Mouse (Mus musculus) kidney, postnatal 0 days (tissue): ENCODE data around the gene Ddx47. TPM values are rescaled to one million over a fixed set of nuclear protein-coding genes. Genes with fewer than 3 reads are reported as not detected.
A peak's percentile ranks its signal among the peaks of the same experiment; 100 is the strongest.

Experiments
- ATAC-seq: fragments of 200-750 bp; cut with Nextera tagmentation; replicated peaks from 2 replicates; pipeline ENCODE4 v1.8.0; 2017; ENCODE audit warnings: low read depth, moderate number of reproducible peaks, moderate TSS enrichment, moderate library complexity; ENCODE audit not compliant: low FRiP score
- DNase-seq: peaks from one replicate; pipeline ENCODE4 v3.0.0-alpha.2; 2016; ENCODE audit warnings: low spot score
- H3K27ac ChIP-seq: fragments of 300-500 bp; sonication (generic); 2 replicates; pipeline ENCODE4 v1.5.1; 2014; ENCODE audit warnings: mild to moderate bottlenecking
- H3K27me3 ChIP-seq: fragments of 300-500 bp; sonication (generic); 2 replicates; pipeline ENCODE4 v1.6.1; 2014; ENCODE audit warnings: low read length, mixed read lengths; ENCODE audit not compliant: insufficient read depth
- H3K36me3 ChIP-seq: fragments of 300-500 bp; sonication (generic); 2 replicates; pipeline ENCODE4 v1.6.1; 2014; ENCODE audit warnings: low read length, mixed read lengths; ENCODE audit not compliant: insufficient read depth
- H3K4me1 ChIP-seq: fragments of 300-500 bp; sonication (generic); replicated peaks from 2 replicates; pipeline ENCODE4 v1.6.1; 2014; ENCODE audit warnings: antibody characterized with exemption, low read length, mixed read lengths; ENCODE audit not compliant: insufficient read depth
- H3K4me2 ChIP-seq: fragments of 300-500 bp; sonication (generic); 2 replicates; pipeline ENCODE4 v1.6.1; 2014; ENCODE audit warnings: mild to moderate bottlenecking, low read length, moderate library complexity, mixed read lengths
- H3K4me3 ChIP-seq: fragments of 300-500 bp; sonication (generic); replicated peaks from 2 replicates; pipeline ENCODE4 v1.5.1; 2014; ENCODE audit warnings: low read depth, low read length
- H3K9ac ChIP-seq: fragments of 300-500 bp; sonication (generic); 2 replicates; pipeline ENCODE4 v1.6.1; 2014; ENCODE audit warnings: low read depth, low read length
- H3K9me3 ChIP-seq: fragments of 300-500 bp; sonication (generic); replicated peaks from 2 replicates; pipeline ENCODE4 v1.6.1; 2016; ENCODE audit warnings: low read length, inconsistent platforms, mixed read lengths
- CTCF ChIP-seq: IDR thresholded peaks from 2 replicates; pipeline ENCODE4 v1.5.1; 2016; ENCODE audit warnings: antibody characterized with exemption, low read depth, mild to moderate bottlenecking, moderate library complexity
- WGBS: fragments of 180-500 bp; shearing (Covaris S2); extraction: QIAGEN DNeasy Blood & Tissue Kit; methylation state at CpG from one replicate; pipeline ENCODE4 v1.1.7; 2014; 5-methylcytosine and 5-hydroxymethylcytosine counted together
- polyA plus RNA-seq: library from polyadenylated mRNA; unstranded; fragments of >200 nt; fragmentation: Nextera tagmentation; extraction: Ambion mirVana; gene quantifications from 2 replicates; pipeline ENCODE4 v1.2.1, GENCODE M21; 2015

Gene Ddx47
- polyA plus RNA-seq, 1 experiment from 2014 or later: 85.9 TPM

DNA sequence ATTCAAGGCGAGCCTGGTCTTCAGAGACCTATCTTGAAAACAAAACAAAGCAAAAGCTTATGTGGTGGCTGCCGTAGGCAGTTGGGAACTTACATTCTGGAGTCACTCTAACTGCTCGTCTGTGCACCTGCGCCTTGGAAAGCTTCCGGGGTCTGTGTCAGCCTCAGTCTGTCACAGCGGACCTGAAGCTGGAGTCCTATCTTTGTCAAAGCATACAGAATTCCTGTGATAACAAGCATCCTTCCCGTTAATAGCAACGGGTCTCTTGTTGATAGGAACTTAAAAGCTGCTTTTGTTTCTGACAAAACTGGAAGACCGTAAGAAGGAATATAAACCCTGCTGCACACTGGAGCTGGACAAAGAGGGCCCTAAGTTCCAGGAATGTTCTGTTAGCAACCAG, 23.0 kb upstream of the Ddx47 start:
- WGBS: 79% methylated on average over 9 of the region's 9 CpGs
- DNase-seq (no peak), ATAC-seq (no peak)
- Histone ChIP-seq H3K4me3 (no peak overlapping the region), H3K36me3 (no peaks in the 10 kb centered on the region), H3K27me3 (no peaks in the 10 kb centered on the region), H3K9me3 (no peaks in the 10 kb centered on the region), H3K9ac (no peak overlapping the region), H3K4me1 (0 out of 2 replicates have a peak, but pooled peaks cover under 1% of the 10 kb centered on the region), H3K4me2 (no peak overlapping the region), H3K27ac (no peak overlapping the region)
- no peak for TF ChIP-seq CTCF

GRCm38 (mm10) chr6:134990674-134991073, 20.7 kb upstream of the Ddx47 start:
- TF ChIP-seq CTCF: no peak
- Histone ChIP-seq H3K4me1 (no peaks in the 10 kb centered on the region), H3K4me3 (no peak overlapping the region), H3K9me3 (no peaks in the 10 kb centered on the region), H3K27me3 (no peaks in the 10 kb centered on the region), H3K27ac (no peak overlapping the region), H3K9ac (no peak overlapping the region), H3K4me2 (no peak overlapping the region), H3K36me3 (no peaks in the 10 kb centered on the region)
- ATAC-seq (no peak), DNase-seq (no peak)
- WGBS: 88% methylated on average over 6 of the region's 6 CpGs

DNA sequence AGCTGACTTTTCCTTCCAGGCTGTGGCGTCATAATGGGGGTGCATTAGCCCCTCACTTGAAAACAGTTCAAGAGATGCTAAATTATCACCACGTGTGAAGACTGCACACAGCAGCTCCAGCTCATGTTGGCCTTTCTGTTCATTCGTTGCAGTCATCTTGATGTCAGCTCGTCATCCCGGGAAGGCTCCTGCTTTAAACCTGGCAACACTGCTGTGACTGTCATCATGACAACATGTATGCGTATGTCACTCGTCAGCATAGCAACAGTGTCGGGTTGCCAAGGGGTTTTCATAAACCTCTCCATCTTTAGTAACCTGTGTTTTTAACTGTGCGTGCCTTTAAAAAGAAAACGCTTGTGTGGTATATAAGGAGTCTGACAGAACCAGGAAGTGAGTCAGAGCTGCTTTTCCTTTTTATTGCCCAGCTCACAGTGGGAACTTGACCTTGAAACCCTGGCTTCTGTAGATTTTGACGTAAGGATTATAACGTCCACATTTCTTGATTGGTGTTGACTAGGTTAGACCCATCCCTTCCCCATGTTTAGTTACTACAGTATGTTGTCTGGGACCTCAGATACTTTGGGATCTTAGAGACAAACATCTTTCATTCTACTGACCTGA, 17.3 kb upstream of the Ddx47 start:
- ATAC-seq (no peak), DNase-seq (no peak)
- H3K4me3 ChIP-seq: no peak overlapping the region
- H3K36me3 ChIP-seq: no peaks in the 10 kb centered on the region
- no peak overlapping the region for H3K9ac ChIP-seq
- no peak for TF ChIP-seq CTCF
- H3K27me3 ChIP-seq: no peaks in the 10 kb centered on the region
- H3K9me3 ChIP-seq: no peaks in the 10 kb centered on the region
- no peaks in the 10 kb centered on the region for H3K4me1 ChIP-seq
- H3K4me2 ChIP-seq: no peak overlapping the region
- no peak overlapping the region for H3K27ac ChIP-seq
- 58% methylated on average over 12 of the region's 12 CpGs for WGBS

DNA sequence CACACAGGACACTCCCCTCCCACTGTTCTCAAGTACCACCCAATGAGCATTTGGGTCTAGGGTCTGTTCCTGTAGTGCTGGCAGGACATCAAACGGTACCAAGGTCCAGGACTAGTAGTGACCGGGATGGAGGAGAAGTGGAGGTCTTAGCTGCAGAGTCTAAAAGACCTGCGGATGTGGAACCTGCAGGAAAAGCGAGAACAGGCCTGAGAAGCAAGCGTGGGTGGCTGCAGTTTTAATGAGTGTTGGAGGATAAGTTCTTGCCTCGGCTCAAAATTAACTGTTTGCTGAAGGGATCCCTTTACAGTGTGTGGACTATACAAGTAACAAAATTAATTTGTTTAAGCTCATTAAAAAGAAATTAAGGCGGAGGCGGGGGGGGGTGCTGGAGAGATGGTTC, 16.4 kb upstream of the Ddx47 start:
- Histone ChIP-seq H3K4me1 (no peaks in the 10 kb centered on the region), H3K4me3 (no peak overlapping the region), H3K4me2 (no peak overlapping the region), H3K27ac (no peak overlapping the region), H3K36me3 (no peaks in the 10 kb centered on the region), H3K9ac (no peak overlapping the region), H3K27me3 (no peaks in the 10 kb centered on the region), H3K9me3 (no peaks in the 10 kb centered on the region)
- TF ChIP-seq CTCF: no peak
- no peak for ATAC-seq
- DNase-seq: no peak
- WGBS: 39% methylated on average over 8 of the region's 8 CpGs

DNA sequence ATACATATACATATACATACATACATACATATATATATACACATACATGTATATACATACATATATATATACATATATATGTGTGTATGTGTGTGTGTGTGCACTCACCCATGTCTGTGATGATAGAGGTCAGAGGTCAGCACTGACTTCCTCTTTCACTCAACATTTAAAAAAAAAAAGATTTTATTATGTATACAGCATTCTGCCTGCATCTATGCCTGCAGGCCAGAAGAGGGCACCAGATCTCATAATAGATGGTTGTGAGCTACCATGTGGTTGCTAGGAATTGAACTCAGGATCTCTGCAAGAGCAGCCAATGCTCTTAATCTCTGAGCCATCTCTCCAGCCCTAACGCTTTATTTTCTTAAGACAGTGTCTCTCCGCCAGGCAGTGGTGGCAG, 14.5 kb upstream of the Ddx47 start:
- no peaks in the 10 kb centered on the region for H3K27me3 ChIP-seq
- 92% methylated on average over 2 of the region's 2 CpGs for WGBS
- H3K4me3 ChIP-seq: no peak overlapping the region
- DNase-seq (no peak), ATAC-seq (no peak)
- no peaks in the 10 kb centered on the region for H3K4me1 ChIP-seq
- no peak overlapping the region for H3K4me2 ChIP-seq
- no peaks in the 10 kb centered on the region for H3K36me3 ChIP-seq
- H3K9me3 ChIP-seq: no peaks in the 10 kb centered on the region
- peak; percentile 42 for TF ChIP-seq CTCF
- H3K9ac ChIP-seq: no peak overlapping the region
- H3K27ac ChIP-seq: no peak overlapping the region

DNA sequence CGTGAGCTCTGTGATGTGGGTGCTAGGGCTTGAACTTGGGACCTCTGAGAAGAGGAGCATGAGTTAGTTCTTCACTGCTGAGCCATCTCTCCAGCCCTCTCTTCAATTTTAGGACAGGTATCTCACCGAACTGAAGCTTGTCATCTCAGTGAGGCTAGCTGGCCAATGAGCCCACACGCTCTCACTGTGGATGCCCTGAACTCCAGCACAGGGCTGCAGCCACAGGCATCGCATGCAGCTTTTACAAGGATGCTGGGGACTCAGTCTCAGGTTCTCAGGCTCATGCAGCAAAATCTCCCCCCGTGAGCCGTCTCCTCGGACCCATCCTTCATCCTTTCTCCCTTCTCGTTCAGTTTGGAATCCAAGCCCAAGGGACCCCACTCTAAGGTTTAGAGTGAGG, 13.3 kb upstream of the Ddx47 start:
- TF ChIP-seq CTCF: no peak
- no peaks in the 10 kb centered on the region for H3K9me3 ChIP-seq
- 74% methylated on average over 8 of the region's 8 CpGs for WGBS
- no peak for ATAC-seq
- no peak overlapping the region for H3K9ac ChIP-seq
- no peak overlapping the region for H3K27ac ChIP-seq
- no peak overlapping the region for H3K4me2 ChIP-seq
- no peaks in the 10 kb centered on the region for H3K4me1 ChIP-seq
- no peaks in the 10 kb centered on the region for H3K36me3 ChIP-seq
- H3K4me3 ChIP-seq: no peak overlapping the region
- DNase-seq: no peak
- H3K27me3 ChIP-seq: no peaks in the 10 kb centered on the region

DNA sequence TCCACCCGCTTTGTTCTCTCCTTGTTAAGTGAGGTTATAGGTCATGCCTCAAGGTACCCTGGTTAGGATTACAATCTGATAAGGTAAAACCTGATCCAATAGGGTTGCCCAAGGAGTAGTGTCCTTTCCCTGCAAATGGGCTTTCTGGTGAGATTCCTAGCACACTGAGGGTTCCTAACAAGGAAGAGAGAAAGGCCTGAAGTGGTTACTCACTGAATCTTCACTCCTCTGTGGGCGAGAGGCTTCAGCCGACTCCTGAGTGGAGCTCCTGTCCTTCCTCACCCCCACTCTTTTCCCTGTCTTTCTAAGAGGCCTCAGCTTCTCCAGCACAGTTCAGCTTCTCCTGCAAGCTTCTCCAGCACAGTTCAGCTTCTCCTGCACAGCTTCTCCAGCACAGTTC, 12.6 kb upstream of the Ddx47 start:
- H3K27ac ChIP-seq: no peak overlapping the region
- H3K4me2 ChIP-seq: no peak overlapping the region
- H3K4me1 ChIP-seq: no peaks in the 10 kb centered on the region
- DNase-seq: no peak
- H3K4me3 ChIP-seq: no peak overlapping the region
- ATAC-seq: no peak
- no peaks in the 10 kb centered on the region for H3K9me3 ChIP-seq
- no peak overlapping the region for H3K9ac ChIP-seq
- no peaks in the 10 kb centered on the region for H3K36me3 ChIP-seq
- WGBS: 61% methylated on average over 3 of the region's 3 CpGs
- H3K27me3 ChIP-seq: no peaks in the 10 kb centered on the region
- no peak for TF ChIP-seq CTCF
